Mouse (Mus musculus): ENCODE measurements around the gene Angptl6.

- TF ChIP-seq EP300 (optimal IDR thresholded peaks at IDR 0.05) = no peak
- no peak for TF ChIP-seq CTCF (IDR thresholded peaks at IDR 0.05; ENCODE audit: low read depth)
These were observed 12.7 kb upstream of the Angptl6 start for GRCm38 (mm10) chr9:20892104-20892653.

Measured in stomach, postnatal 0 days (tissue).